Mouse (Mus musculus) brain, embryonic 14.5 days (tissue): Measurements from ENCODE around the gene Sult1d1.

ENCODE experiments used
- CTCF ChIP-seq: fragments of 200-500 bp; IDR thresholded peaks from 2 replicates; pipeline ENCODE4 v1.5.1; 2012; ENCODE audit warnings: inconsistent platforms, mild to moderate bottlenecking, moderate library complexity, borderline replicate concordance; ENCODE audit not compliant: insufficient read depth, insufficient read length; ENCODE audit errors: extremely low read depth
- POLR2A ChIP-seq: fragments of 200-500 bp; IDR thresholded peaks from 2 replicates; pipeline ENCODE4 v1.6.1; 2012; ENCODE audit warnings: mild to moderate bottlenecking, inconsistent platforms, borderline replicate concordance; ENCODE audit not compliant: poor library complexity, insufficient read depth, insufficient read length, severe bottlenecking; ENCODE audit errors: extremely low read depth

- TF ChIP-seq POLR2A = no peak
- no peak for TF ChIP-seq CTCF
Measured at GRCm38 (mm10) chr5:87615128-87615390, 46.2 kb upstream of the Sult1d1 start.
